Mouse (Mus musculus) midbrain, embryonic 12.5 days (tissue): Measurements from ENCODE around the gene Wasf3. TPM values are rescaled to one million over a fixed set of nuclear protein-coding genes. Genes with fewer than 3 reads are reported as not detected.

Experiments used
- ATAC-seq: fragments of 200-750 bp; cut with Nextera tagmentation; 2 replicates; pipeline ENCODE4 v1.8.0; 2017; ENCODE audit warnings: low read depth, moderate TSS enrichment, moderate library complexity; ENCODE audit not compliant: low FRiP score
- H3K27ac ChIP-seq: fragments of 300-500 bp; sonication (generic); replicated peaks from 2 replicates; pipeline ENCODE4 v1.5.1; 2016; ENCODE audit warnings: mild to moderate bottlenecking
- H3K27me3 ChIP-seq: fragments of 300-500 bp; sonication (generic); 2 replicates; pipeline ENCODE4 v1.6.1; 2016; ENCODE audit warnings: mild to moderate bottlenecking
- H3K36me3 ChIP-seq: fragments of 300-500 bp; sonication (generic); 2 replicates; pipeline ENCODE4 v1.6.1; 2016
- H3K4me1 ChIP-seq: fragments of 300-500 bp; sonication (generic); 2 replicates; pipeline ENCODE4 v1.6.1; 2016
- H3K4me2 ChIP-seq: fragments of 300-500 bp; sonication (generic); replicated peaks from 2 replicates; pipeline ENCODE4 v1.6.1; 2016; ENCODE audit warnings: mild to moderate bottlenecking, moderate library complexity
- H3K4me3 ChIP-seq: fragments of 300-500 bp; sonication (generic); 2 replicates; pipeline ENCODE4 v1.5.1; 2016; ENCODE audit warnings: mild to moderate bottlenecking
- H3K9ac ChIP-seq: fragments of 300-500 bp; sonication (generic); replicated peaks from 2 replicates; pipeline ENCODE4 v1.6.1; 2016; ENCODE audit warnings: mild to moderate bottlenecking, moderate library complexity
- H3K9me3 ChIP-seq: fragments of 300-500 bp; sonication (generic); 2 replicates; pipeline ENCODE4 v1.6.1; 2016; ENCODE audit warnings: mild to moderate bottlenecking
- WGBS: fragments of 180-500 bp; shearing (Covaris S2); methylation state at CpG from one replicate; pipeline ENCODE4 v1.1.7; 2016; 5-methylcytosine and 5-hydroxymethylcytosine counted together
- polyA plus RNA-seq: library from polyadenylated mRNA; unstranded; fragments of >200 nt; fragmentation: Nextera tagmentation; extraction: Ambion mirVana; gene quantifications from 2 replicates; pipeline ENCODE4 v1.2.1, GENCODE M21; 2016

Wasf3 gene
- polyA plus RNA-seq, 1 experiment from 2014 or later: 12.0 TPM

DNA sequence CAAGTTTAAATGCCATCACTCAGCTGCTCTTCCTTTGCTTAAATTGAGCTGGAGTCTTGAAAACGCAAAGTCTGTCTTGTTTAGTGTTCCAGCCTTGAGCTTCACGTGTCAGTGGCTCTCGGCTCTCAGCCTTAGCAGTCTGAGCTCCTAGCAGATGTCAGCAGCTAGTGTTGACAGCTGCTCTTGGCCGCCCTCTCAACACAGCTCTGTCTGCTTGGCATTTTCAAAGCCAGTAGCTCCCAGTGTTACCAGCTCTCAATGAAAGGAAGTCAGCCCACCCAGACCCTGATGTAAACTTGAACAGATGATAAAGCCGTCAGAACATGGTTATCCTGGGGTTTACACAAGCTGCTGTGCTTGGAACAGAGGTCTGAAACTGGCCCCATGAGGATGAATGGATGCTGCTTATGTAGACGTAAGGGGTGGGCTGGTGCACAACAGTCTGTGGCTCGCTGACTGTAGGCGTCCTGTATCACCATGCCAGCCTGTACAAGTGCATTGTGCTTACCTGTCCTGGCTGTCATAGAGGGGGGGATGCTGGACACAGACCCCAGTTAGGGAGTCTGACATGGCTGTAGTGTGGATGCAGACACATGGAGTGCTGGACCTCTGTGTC, 40.0 kb downstream of the Wasf3 start:
- Histone ChIP-seq H3K27me3 (no peaks in the 10 kb centered on the region), H3K27ac (no peak overlapping the region), H3K36me3 (no peaks in the 10 kb centered on the region), H3K4me2 (no peak overlapping the region), H3K4me3 (no peak overlapping the region), H3K4me1 (no peaks in the 10 kb centered on the region), H3K9me3 (no peaks in the 10 kb centered on the region), H3K9ac (no peak overlapping the region)
- no peak for ATAC-seq
- 78% methylated on average over 8 of the region's 8 CpGs for WGBS

DNA sequence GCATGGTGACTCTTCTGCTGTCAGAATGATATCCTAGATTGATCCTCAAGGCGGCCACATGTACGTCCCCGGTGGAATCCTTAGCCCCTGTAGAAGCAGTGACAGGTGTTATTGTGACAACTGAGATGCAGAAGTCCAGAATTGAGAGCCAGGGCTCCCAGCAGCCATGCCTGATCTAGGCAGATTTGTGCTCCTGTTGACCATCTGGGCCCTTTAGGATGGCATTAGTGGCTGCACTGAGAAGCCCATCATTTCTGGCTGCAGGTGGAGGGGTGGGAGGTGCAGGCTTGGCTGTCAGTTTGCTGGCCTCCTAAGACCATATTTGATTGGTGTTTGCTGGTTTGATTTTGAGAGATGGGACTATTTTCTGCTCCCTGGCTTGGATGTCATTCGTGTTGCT, 40.9 kb downstream of the Wasf3 start:
- no peaks in the 10 kb centered on the region for H3K9me3 ChIP-seq
- H3K4me3 ChIP-seq: no peak overlapping the region
- H3K27ac ChIP-seq: no peak overlapping the region
- H3K9ac ChIP-seq: no peak overlapping the region
- no peaks in the 10 kb centered on the region for H3K36me3 ChIP-seq
- H3K4me1 ChIP-seq: no peaks in the 10 kb centered on the region
- no peaks in the 10 kb centered on the region for H3K27me3 ChIP-seq
- H3K4me2 ChIP-seq: no peak overlapping the region
- 89% methylated on average over 4 of the region's 4 CpGs for WGBS
- no peak for ATAC-seq

GRCm38 (mm10) chr5:146428109-146428508, 43.3 kb downstream of the Wasf3 start:
- no peak overlapping the region for H3K4me2 ChIP-seq
- no peaks in the 10 kb centered on the region for H3K4me1 ChIP-seq
- H3K27me3 ChIP-seq: no peaks in the 10 kb centered on the region
- H3K9me3 ChIP-seq: no peaks in the 10 kb centered on the region
- no peak overlapping the region for H3K27ac ChIP-seq
- no peaks in the 10 kb centered on the region for H3K36me3 ChIP-seq
- H3K9ac ChIP-seq: no peak overlapping the region
- no peak for ATAC-seq
- 75% methylated on average over 4 of the region's 4 CpGs for WGBS
- H3K4me3 ChIP-seq: no peak overlapping the region

DNA sequence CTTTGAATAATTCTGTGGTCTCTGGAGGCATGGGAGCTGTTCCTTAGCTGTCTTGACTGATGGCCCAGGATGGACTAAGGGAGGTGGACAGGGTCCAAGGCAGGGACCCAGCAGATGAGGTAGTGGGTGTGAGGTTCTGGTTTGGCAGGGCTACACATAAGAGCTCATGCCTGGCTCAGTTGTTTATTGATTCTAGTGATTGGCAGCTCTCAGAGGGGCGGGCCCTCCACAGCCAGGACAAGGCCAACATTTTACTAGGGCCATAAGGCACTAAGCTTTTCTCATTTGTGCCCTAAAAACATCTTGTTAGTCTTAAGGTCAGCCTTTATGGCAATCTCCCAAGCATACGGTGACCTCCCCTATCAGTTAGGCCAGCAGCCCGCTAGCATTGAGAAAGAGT, 47.0 kb downstream of the Wasf3 start:
- no peaks in the 10 kb centered on the region for H3K4me1 ChIP-seq
- ATAC-seq: no peak
- H3K36me3 ChIP-seq: peaks cover 6% of the 10 kb centered on the region
- no peaks in the 10 kb centered on the region for H3K9me3 ChIP-seq
- H3K4me3 ChIP-seq: no peak overlapping the region
- no peak overlapping the region for H3K27ac ChIP-seq
- no peaks in the 10 kb centered on the region for H3K27me3 ChIP-seq
- no peak overlapping the region for H3K9ac ChIP-seq
- 90% methylated on average over 3 of the region's 3 CpGs for WGBS
- no peak overlapping the region for H3K4me2 ChIP-seq

GRCm38 (mm10) chr5:146432476-146432875, 47.7 kb downstream of the Wasf3 start:
- Histone ChIP-seq H3K9ac (no peak overlapping the region), H3K4me3 (no peak overlapping the region), H3K4me1 (no peaks in the 10 kb centered on the region), H3K9me3 (no peaks in the 10 kb centered on the region), H3K36me3 (peaks cover 11% of the 10 kb centered on the region), H3K27ac (no peak overlapping the region), H3K4me2 (no peak overlapping the region), H3K27me3 (no peaks in the 10 kb centered on the region)
- 88% methylated on average over 6 of the region's 6 CpGs for WGBS
- ATAC-seq: no peak

- ATAC-seq: no peak
- Histone ChIP-seq H3K4me3 (no peak overlapping the region), H3K9ac (no peak overlapping the region), H3K36me3 (peaks cover 36% of the 10 kb centered on the region), H3K4me1 (no peaks in the 10 kb centered on the region), H3K4me2 (no peak overlapping the region), H3K27ac (no peak overlapping the region), H3K27me3 (no peaks in the 10 kb centered on the region), H3K9me3 (no peaks in the 10 kb centered on the region)
- 94% methylated on average over 16 of the region's 16 CpGs for WGBS
Observed at GRCm38 (mm10) chr5:146435316-146435715, 50.5 kb downstream of the Wasf3 start.

GRCm38 (mm10) chr5:146436796-146437195, 52.0 kb downstream of the Wasf3 start:
- Histone ChIP-seq H3K36me3 (peaks cover 44% of the 10 kb centered on the region), H3K27ac (no peak overlapping the region), H3K4me3 (no peak overlapping the region), H3K9ac (no peak overlapping the region), H3K9me3 (no peaks in the 10 kb centered on the region), H3K4me2 (no peak overlapping the region), H3K4me1 (no peaks in the 10 kb centered on the region), H3K27me3 (no peaks in the 10 kb centered on the region)
- ATAC-seq: no peak
- WGBS: 97% methylated on average over 11 of the region's 11 CpGs

GRCm38 (mm10) chr5:146439152-146439781, 54.5 kb downstream of the Wasf3 start:
- no peak overlapping the region for H3K9ac ChIP-seq
- no peak for ATAC-seq
- no peak overlapping the region for H3K4me3 ChIP-seq
- H3K9me3 ChIP-seq: no peaks in the 10 kb centered on the region
- H3K27ac ChIP-seq: no peak overlapping the region
- H3K27me3 ChIP-seq: no peaks in the 10 kb centered on the region
- peaks cover 47% of the 10 kb centered on the region for H3K36me3 ChIP-seq
- 89% methylated on average over 7 of the region's 7 CpGs for WGBS
- H3K4me2 ChIP-seq: no peak overlapping the region
- no peaks in the 10 kb centered on the region for H3K4me1 ChIP-seq

GRCm38 (mm10) chr5:146440273-146440672, 55.5 kb downstream of the Wasf3 start:
- Histone ChIP-seq H3K4me3 (no peak overlapping the region), H3K4me1 (no peaks in the 10 kb centered on the region), H3K4me2 (no peak overlapping the region), H3K9me3 (no peaks in the 10 kb centered on the region), H3K36me3 (peaks cover 45% of the 10 kb centered on the region), H3K9ac (no peak overlapping the region), H3K27ac (no peak overlapping the region), H3K27me3 (no peaks in the 10 kb centered on the region)
- no peak for ATAC-seq
- WGBS: 94% methylated on average over 5 of the region's 5 CpGs

DNA sequence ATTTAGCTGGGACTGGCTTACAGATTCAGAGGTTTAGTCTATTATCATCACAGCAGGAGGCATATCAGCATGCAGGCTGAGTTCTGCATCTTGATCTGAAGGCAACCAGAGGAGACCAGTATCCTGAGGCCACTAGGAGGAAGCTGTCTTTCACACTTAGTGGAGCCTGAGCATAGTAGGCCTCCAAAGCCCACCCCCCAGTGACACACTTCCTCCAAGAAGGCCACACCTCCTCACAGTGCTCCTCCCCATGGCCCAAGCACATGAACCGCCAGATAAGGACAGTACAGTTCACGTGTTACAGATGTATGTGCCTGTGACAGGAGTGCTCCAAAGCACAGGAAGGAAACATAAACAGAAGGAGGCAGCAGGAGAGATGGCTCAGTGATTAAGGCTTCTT, 58.0 kb downstream of the Wasf3 start:
- Histone ChIP-seq H3K36me3 (peaks cover 34% of the 10 kb centered on the region), H3K9me3 (no peaks in the 10 kb centered on the region), H3K27ac (no peak overlapping the region), H3K4me3 (no peak overlapping the region), H3K27me3 (no peaks in the 10 kb centered on the region), H3K9ac (no peak overlapping the region), H3K4me1 (no peaks in the 10 kb centered on the region), H3K4me2 (no peak overlapping the region)
- no peak for ATAC-seq
- 89% methylated on average over 2 of the region's 2 CpGs for WGBS

GRCm38 (mm10) chr5:146446633-146447032, 61.8 kb downstream of the Wasf3 start:
- no peaks in the 10 kb centered on the region for H3K9me3 ChIP-seq
- no peak overlapping the region for H3K9ac ChIP-seq
- H3K4me2 ChIP-seq: no peak overlapping the region
- no peaks in the 10 kb centered on the region for H3K4me1 ChIP-seq
- no peaks in the 10 kb centered on the region for H3K27me3 ChIP-seq
- no peak overlapping the region for H3K27ac ChIP-seq
- 0 out of 2 replicates have a peak, but pooled peaks cover 3% of the 10 kb centered on the region for H3K36me3 ChIP-seq
- ATAC-seq: no peak
- 82% methylated on average over 2 of the region's 2 CpGs for WGBS
- no peak overlapping the region for H3K4me3 ChIP-seq

DNA sequence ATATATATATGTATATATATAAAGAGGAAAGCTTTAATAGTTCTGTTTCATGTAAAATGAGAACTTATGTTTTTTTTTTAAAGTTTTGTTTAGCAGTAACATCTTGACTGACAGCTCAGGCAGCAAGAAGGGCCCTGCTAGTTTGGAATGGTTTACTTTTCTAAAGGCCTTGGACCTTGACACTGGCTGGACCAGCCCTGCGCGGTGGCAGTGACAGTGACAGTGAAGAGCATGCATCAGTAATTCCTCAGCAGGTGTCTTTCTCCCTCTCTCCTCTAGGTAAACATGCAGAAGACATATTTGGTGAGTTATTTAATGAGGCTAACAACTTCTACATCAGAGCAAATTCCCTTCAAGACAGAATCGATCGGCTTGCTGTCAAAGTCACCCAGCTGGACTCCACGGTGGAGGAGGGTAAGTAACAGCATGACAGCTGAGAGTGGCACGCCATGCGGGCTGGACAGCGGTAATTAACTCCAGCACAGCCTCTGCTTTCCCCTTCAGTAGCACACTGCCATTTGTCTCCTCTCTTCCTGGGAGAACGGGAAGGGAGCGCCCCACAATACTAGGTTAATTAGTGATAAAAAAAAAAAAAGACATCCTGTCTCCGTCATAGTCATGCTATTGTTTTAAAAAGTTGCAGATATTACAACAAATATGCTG, 66.9 kb downstream of the Wasf3 start:
- Histone ChIP-seq H3K4me2 (no peak overlapping the region), H3K36me3 (peaks cover 27% of the 10 kb centered on the region), H3K4me1 (no peaks in the 10 kb centered on the region), H3K4me3 (no peak overlapping the region), H3K9me3 (no peaks in the 10 kb centered on the region), H3K9ac (no peak overlapping the region), H3K27ac (no peak overlapping the region), H3K27me3 (no peaks in the 10 kb centered on the region)
- no peak for ATAC-seq
- WGBS: 75% methylated on average over 11 of the region's 11 CpGs
